9 mouse cellular contexts compared by ENCODE assay signal in genomic region chr11:4602691-4603441, GRCm38 (mm10). TPM values are rescaled to one million over a fixed set of nuclear protein-coding genes. Genes with fewer than 3 reads are reported as not detected.
DNase-seq lines count a peak whose midpoint lies in the region; ATAC-seq and TF ChIP-seq lines count a peak whose summit lies in the region.
"Had no signal": no experiment of that assay in that cellular context is flagged by ENCODE, and none has a peak within 500 bp of the region (broad histone marks: within the 10 kb centered on the region; RNA-seq: fewer than 3 reads in every experiment).

No protein-coding gene starts in this region.

- no peak overlapping the region for H3K27ac ChIP-seq in midbrain, embryonic 16.5 days (ENCODE audit: low read length)

- H3K36me3 ChIP-seq in midbrain, embryonic 16.5 days (ENCODE audit: control insufficient read depth, insufficient read depth, low read length), result no peaks in the 10 kb centered on the region

- peak; percentile 35 to 36 for DNase-seq in lung, adult 18-20 months
- DNase-seq in lung, postnatal 25 days (ENCODE audit: low spot score), result no peak
- peak; percentile 84 for DNase-seq in brain, embryonic 14.5 days (ENCODE audit: low read depth)
- peak; percentile 46 for DNase-seq in heart, adult 8-10 months (ENCODE audit: low spot score)
- DNase-seq in kidney, postnatal 10 days, result peak; percentile 74
- no peak for DNase-seq in left cerebral cortex, postnatal 25 days (ENCODE audit: low spot score in 2 of 2)

- TF ChIP-seq POLR2A in brain, embryonic 14.5 days (IDR thresholded peaks at IDR 0.05; ENCODE audit: borderline replicate concordance, extremely low read depth, insufficient read depth, insufficient read length, poor library complexity, severe bottlenecking), result no peak

- H3K9me3 ChIP-seq in midbrain, embryonic 16.5 days (replicated peaks; ENCODE audit: control insufficient read depth, low read length, poor library complexity, severe bottlenecking), result no peaks in the 10 kb centered on the region

- peaks cover 2% of the 10 kb centered on the region; the same call in 1 of the 2 replicates for H3K4me1 ChIP-seq in midbrain, embryonic 16.5 days (ENCODE audit: control insufficient read depth, insufficient read depth, low read length)

- H3K4me3 ChIP-seq in midbrain, embryonic 16.5 days (ENCODE audit: low read depth, low read length), result no peak overlapping the region

- no peak overlapping the region for H3K4me2 ChIP-seq in midbrain, embryonic 16.5 days (ENCODE audit: low read length)

- intact Hi-C loops in left cerebral cortex, postnatal 25 days (cut with DNase I), result no loop called here

- 0 out of 2 replicates have a peak, but pooled peaks have one; percentile 36 for ATAC-seq in midbrain, embryonic 16.5 days

- 33% methylated on average over 12 of the region's 12 CpGs for WGBS in midbrain, embryonic 16.5 days

- no peaks in the 10 kb centered on the region for H3K27me3 ChIP-seq in midbrain, embryonic 16.5 days (ENCODE audit: control insufficient read depth, insufficient read depth, low read depth, low read length)

- no peak for TF ChIP-seq CTCF in brain, embryonic 14.5 days (IDR thresholded peaks at IDR 0.05; ENCODE audit: borderline replicate concordance, extremely low read depth, insufficient read depth, insufficient read length)

- H3K9ac ChIP-seq in midbrain, embryonic 16.5 days (ENCODE audit: low read depth, low read length), result no peak overlapping the region

RNA-seq across cellular contexts. Expression of gene Mtmr3, which starts 8.2 kb away (rescaled TPM):
- polyA plus RNA-seq in brain, embryonic 14.5 days (2012; rRNA removed), result 41.4 and 53.7 TPM in 2 replicates
- 10 to 100 TPM; 46.6 to 51.9 (median 49.2) TPM for total RNA-seq in heart, adult 8-10 months (2022)
- 34.7 and 36.2 TPM in 2 replicates for polyA plus RNA-seq in midbrain, embryonic 16.5 days (2015; fragmentation: Nextera tagmentation; extraction: Ambion mirVana)
- total RNA-seq in left cerebral cortex, postnatal 25 days (2021), result 10 to 100 TPM; 66.0 to 68.7 TPM

RNA-seq across cellular contexts. Expression of gene Gm11032, which starts 17.0 kb away (rescaled TPM):
- polyA plus RNA-seq in brain, embryonic 14.5 days (2012; rRNA removed), result not detected in 2 replicates
- total RNA-seq in heart, adult 8-10 months (2022), result not detected
- not detected in 2 replicates for polyA plus RNA-seq in midbrain, embryonic 16.5 days (2015; fragmentation: Nextera tagmentation; extraction: Ambion mirVana)
- total RNA-seq in left cerebral cortex, postnatal 25 days (2021), result not detected
- total RNA-seq: left cerebral cortex, postnatal 10 days had no signal
- polyA plus RNA-seq: testis, adult 2 months had no signal

RNA-seq across cellular contexts. Expression of gene Ascc2, which starts 34.7 kb away (rescaled TPM):
- polyA plus RNA-seq in brain, embryonic 14.5 days (2012; rRNA removed), result 27.5 and 32.3 TPM in 2 replicates
- total RNA-seq in heart, adult 8-10 months (2022), result 10 to 100 TPM; 14.1 to 18.4 (median 15.3) TPM
- 20.5 and 22.1 TPM in 2 replicates for polyA plus RNA-seq in midbrain, embryonic 16.5 days (2015; fragmentation: Nextera tagmentation; extraction: Ambion mirVana)
- total RNA-seq in left cerebral cortex, postnatal 25 days (2021), result 10 to 100 TPM; 18.8 to 18.9 TPM

Comparison
In these comparisons a context has a peak if more than half of its experiments do, and no peak if none do; other contexts are left out.
1. DNase-seq: peak in lung, adult 18-20 months (2 of 2), brain, embryonic 14.5 days (single experiment), heart, adult 8-10 months (single experiment) and kidney, postnatal 10 days (single experiment); none in lung, postnatal 25 days (single experiment) and left cerebral cortex, postnatal 25 days (0 of 2).